Mouse (Mus musculus) heart, postnatal 0 days (tissue): ENCODE measurements around the gene Bicral.

ENCODE experiments used
- CTCF ChIP-seq: IDR thresholded peaks from 2 replicates; pipeline ENCODE4 v1.5.1; 2016; ENCODE audit warnings: antibody characterized with exemption, control low read depth, low read depth
- EP300 ChIP-seq: IDR thresholded peaks from 2 replicates; pipeline ENCODE4 v1.6.1; 2016; ENCODE audit warnings: antibody characterized with exemption, low read depth

DNA sequence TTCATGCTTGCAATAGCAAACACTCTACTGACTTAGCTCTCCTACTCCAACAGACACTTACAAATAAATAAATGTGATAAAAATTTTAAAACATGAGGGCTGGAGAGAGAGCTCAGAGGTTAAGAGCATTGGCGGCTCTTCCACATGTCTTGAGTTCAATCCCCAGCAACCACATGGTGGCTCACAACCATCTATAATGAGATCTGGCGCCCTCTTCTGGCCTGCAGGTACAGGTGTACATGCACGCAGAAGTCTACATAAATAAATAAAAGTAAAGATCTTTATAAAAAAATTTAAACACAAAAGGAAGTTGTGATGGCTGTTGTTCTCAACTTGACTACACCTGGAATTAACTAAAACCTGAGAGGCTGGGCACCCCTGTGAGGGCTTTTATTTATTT lies 17.3 kb upstream of the Bicral start:
- TF ChIP-seq CTCF (no peak), EP300 (no peak)
